Mouse (Mus musculus) hindbrain, postnatal 0 days (tissue): ENCODE data around the gene Cops4. TPM values are rescaled to one million over a fixed set of nuclear protein-coding genes. Genes with fewer than 3 reads are reported as not detected.

ENCODE experiments used
- ATAC-seq: fragments of 200-750 bp; cut with Nextera tagmentation; 2 replicates; pipeline ENCODE4 v1.8.0; 2017; ENCODE audit warnings: mild to moderate bottlenecking, moderate TSS enrichment, moderate library complexity
- DNase-seq: peaks from one replicate; pipeline ENCODE4 v3.0.0-alpha.2; 2015; ENCODE audit warnings: low spot score
- H3K27ac ChIP-seq: fragments of 300-500 bp; sonication (generic); 2 replicates; pipeline ENCODE4 v1.5.1; 2014; ENCODE audit warnings: mild to moderate bottlenecking
- H3K27me3 ChIP-seq: fragments of 300-500 bp; sonication (generic); 2 replicates; pipeline ENCODE4 v1.6.1; 2014; ENCODE audit warnings: low read length, mixed read lengths; ENCODE audit not compliant: insufficient read depth
- H3K36me3 ChIP-seq: fragments of 300-500 bp; sonication (generic); 2 replicates; pipeline ENCODE4 v1.6.1; 2014; ENCODE audit warnings: low read length, mixed read lengths; ENCODE audit not compliant: insufficient read depth
- H3K4me1 ChIP-seq: fragments of 300-500 bp; sonication (generic); 2 replicates; pipeline ENCODE4 v1.6.1; 2014; ENCODE audit warnings: antibody characterized with exemption, low read length, mixed read lengths; ENCODE audit not compliant: insufficient read depth
- H3K4me2 ChIP-seq: fragments of 300-500 bp; sonication (generic); 2 replicates; pipeline ENCODE4 v1.6.1; 2014; ENCODE audit warnings: low read depth, mild to moderate bottlenecking, low read length, moderate library complexity, mixed read lengths
- H3K4me3 ChIP-seq: fragments of 300-500 bp; sonication (generic); 2 replicates; pipeline ENCODE4 v1.5.1; 2014; ENCODE audit warnings: low read length
- H3K9ac ChIP-seq: fragments of 300-500 bp; sonication (generic); replicated peaks from 2 replicates; pipeline ENCODE4 v1.6.1; 2014; ENCODE audit warnings: mild to moderate bottlenecking, low read length, moderate library complexity, mixed read lengths
- H3K9me3 ChIP-seq: fragments of 300-500 bp; sonication (generic); 2 replicates; pipeline ENCODE4 v1.6.1; 2016; ENCODE audit warnings: low read length, mixed read lengths
- CTCF ChIP-seq: IDR thresholded peaks from 2 replicates; pipeline ENCODE4 v1.5.1; 2016; ENCODE audit warnings: antibody characterized with exemption, control low read depth, low read depth
- WGBS: fragments of 180-500 bp; shearing (Covaris S2); extraction: QIAGEN DNeasy Blood & Tissue Kit; methylation state at CpG from one replicate; pipeline ENCODE4 v1.1.7; 2014; 5-methylcytosine and 5-hydroxymethylcytosine counted together
- polyA plus RNA-seq: library from polyadenylated mRNA; unstranded; fragments of >200 nt; fragmentation: Nextera tagmentation; extraction: Ambion mirVana; gene quantifications from 2 replicates; pipeline ENCODE4 v1.2.1, GENCODE M21; 2015
- total RNA-seq: library from RNA; depleted of rRNA; stranded (reverse); fragments of >200 nt; gene quantifications from 2 replicates; pipeline ENCODE4 v1.2.3, GENCODE M21; 2014

The Cops4 gene
- total and polyA plus RNA-seq, 2 experiments from 2014 or later: 97.5 to 169 TPM

DNA sequence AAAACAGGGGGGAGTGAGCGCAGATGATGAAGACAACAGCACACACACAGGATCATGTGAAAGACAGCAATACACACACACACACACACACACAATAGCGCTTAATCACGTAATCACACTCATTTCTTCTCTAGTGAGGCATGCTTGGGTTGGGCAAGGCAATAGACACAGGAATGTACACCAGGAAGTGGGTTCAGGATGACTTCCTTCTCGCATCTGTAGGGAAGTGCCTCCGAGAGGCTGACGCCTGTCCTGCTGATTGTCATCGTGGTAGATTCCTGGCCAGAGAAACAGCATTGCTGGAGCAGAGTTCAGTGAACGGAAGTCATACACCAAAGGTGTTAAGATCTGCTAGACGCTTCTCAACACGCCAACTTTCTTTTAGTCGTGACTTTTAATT, 8.9 kb upstream of the Cops4 start:
- no peaks in the 10 kb centered on the region for H3K4me1 ChIP-seq
- H3K9me3 ChIP-seq: no peaks in the 10 kb centered on the region
- H3K4me2 ChIP-seq: no peak overlapping the region
- ATAC-seq (no peak), DNase-seq (no peak)
- H3K4me3 ChIP-seq: no peak overlapping the region
- no peaks in the 10 kb centered on the region for H3K27me3 ChIP-seq
- WGBS: 83% methylated on average over 11 of the region's 11 CpGs
- no peak overlapping the region for H3K9ac ChIP-seq
- no peak for TF ChIP-seq CTCF
- no peaks in the 10 kb centered on the region for H3K36me3 ChIP-seq
- no peak overlapping the region for H3K27ac ChIP-seq

DNA sequence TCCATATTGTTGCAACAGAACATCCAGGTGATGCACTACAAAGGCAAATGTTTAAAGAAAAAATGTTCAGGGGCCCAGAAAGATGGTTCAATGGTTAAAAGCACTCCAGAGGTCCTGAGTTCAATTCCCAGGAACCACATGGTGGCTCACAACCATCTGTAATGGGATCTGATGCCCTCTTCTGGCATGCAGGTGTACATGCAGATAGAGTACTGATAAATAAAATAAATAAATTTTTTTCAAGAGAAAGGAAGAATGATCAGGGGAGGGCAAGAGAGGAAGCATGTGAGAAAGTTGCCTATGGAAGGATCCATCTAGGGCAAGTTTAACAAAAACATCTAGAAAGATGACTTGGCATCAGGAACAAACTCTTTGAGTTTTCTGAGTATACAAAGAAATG, 5.5 kb upstream of the Cops4 start:
- peaks cover 2% of the 10 kb centered on the region for H3K4me1 ChIP-seq
- H3K4me2 ChIP-seq: no peak overlapping the region
- no peaks in the 10 kb centered on the region for H3K27me3 ChIP-seq
- no peaks in the 10 kb centered on the region for H3K36me3 ChIP-seq
- no peak overlapping the region for H3K27ac ChIP-seq
- no peak for TF ChIP-seq CTCF
- no peak overlapping the region for H3K4me3 ChIP-seq
- no peak for ATAC-seq
- no peak for DNase-seq
- H3K9me3 ChIP-seq: no peaks in the 10 kb centered on the region
- no peak overlapping the region for H3K9ac ChIP-seq

DNA sequence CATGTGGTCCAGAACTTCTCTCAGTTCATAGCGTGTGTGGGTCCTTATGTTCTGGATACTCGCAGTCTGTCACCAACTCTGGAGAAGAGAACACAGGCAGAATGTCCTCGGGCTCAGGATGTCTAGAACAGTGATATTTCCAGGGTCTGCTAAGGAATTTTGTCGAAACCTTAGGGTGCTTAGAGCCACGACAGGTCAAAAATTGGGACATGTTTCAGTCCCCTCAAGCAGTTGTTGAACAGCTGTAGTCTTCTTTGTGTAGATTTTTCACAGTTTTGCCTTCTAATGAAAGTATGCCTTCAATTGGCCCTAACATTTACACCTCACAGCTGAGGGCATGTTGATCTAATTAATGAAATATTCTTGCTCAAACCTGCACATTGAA, 910 bp downstream of the Cops4 start:
- H3K27ac ChIP-seq: peak overlapping the region; percentile 81; the same call in 1 of the 2 replicates
- no peaks in the 10 kb centered on the region for H3K27me3 ChIP-seq
- 8% methylated on average over 5 of the region's 5 CpGs for whole genome bisulfite sequencing

DNA sequence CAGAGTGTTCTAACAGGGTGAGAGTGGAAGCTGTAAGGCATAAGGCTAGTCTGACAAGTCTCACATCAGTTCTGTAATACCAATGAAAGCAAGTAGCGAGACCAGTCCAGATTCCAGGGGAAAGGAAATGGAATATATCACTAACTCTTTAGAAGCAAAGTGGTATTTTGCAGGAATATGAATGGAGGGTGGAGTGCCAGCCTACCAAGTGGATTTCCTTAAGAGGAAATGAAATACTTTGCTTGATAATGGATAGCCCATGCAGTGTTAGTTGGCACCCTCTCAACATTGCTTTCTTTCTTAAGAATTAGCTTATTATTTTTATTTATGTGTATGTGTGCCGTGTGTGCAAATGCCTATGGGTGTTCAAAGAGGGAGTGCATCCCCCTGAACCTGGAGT, 2.1 kb downstream of the Cops4 start:
- H3K4me3 ChIP-seq: no peak overlapping the region
- H3K9ac ChIP-seq: no peak overlapping the region
- no peak for DNase-seq
- no peak overlapping the region for H3K27ac ChIP-seq
- no peaks in the 10 kb centered on the region for H3K36me3 ChIP-seq
- no peaks in the 10 kb centered on the region for H3K27me3 ChIP-seq
- H3K9me3 ChIP-seq: no peaks in the 10 kb centered on the region
- H3K4me2 ChIP-seq: 0 out of 2 replicates have a peak overlapping the region, but pooled peaks have one; percentile 7
- no peak for TF ChIP-seq CTCF
- H3K4me1 ChIP-seq: peaks cover 10% of the 10 kb centered on the region
- WGBS: 92% methylated on average over 2 of the region's 2 CpGs
- ATAC-seq: no peak

More for the DNA sequence above, 910 bp downstream of the Cops4 start:
- peak overlapping the region; percentile 85 for H3K4me3 ChIP-seq
- ATAC-seq (no peak), DNase-seq (no peak)
- no peaks in the 10 kb centered on the region for H3K9me3 ChIP-seq
- peaks cover 10% of the 10 kb centered on the region for H3K4me1 ChIP-seq
- TF ChIP-seq CTCF: no peak
- H3K9ac ChIP-seq: peak overlapping the region; percentile 76
- no peaks in the 10 kb centered on the region for H3K36me3 ChIP-seq
- peak overlapping the region; percentile 67 for H3K4me2 ChIP-seq

DNA sequence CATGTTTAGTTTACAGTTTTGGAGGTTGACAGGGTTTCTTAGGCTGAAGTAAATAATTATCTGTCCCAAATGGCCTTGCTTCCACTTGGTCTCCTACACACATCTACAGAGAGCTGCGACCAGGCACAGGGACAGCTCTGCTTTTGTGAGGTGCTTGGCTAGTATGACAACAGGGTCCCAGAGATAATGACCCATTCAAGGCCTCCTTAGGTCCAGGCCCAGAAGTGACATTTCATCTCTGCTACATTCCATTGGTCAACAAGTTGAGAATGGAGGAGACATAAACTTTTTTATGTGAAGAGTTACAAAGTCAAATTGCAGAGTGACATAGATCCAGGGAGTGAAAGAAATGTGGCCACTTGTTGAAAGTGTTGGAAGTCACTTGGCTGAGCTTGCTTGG, 5.2 kb downstream of the Cops4 start:
- Histone ChIP-seq H3K4me3 (no peak overlapping the region), H3K36me3 (0 out of 2 replicates have a peak, but pooled peaks cover under 1% of the 10 kb centered on the region), H3K27ac (no peak overlapping the region), H3K9me3 (no peaks in the 10 kb centered on the region), H3K4me2 (no peak overlapping the region), H3K9ac (no peak overlapping the region), H3K27me3 (no peaks in the 10 kb centered on the region), H3K4me1 (peaks cover 5% of the 10 kb centered on the region; the same call in 1 of the 2 replicates)
- DNase-seq (no peak), ATAC-seq (no peak)
- no peak for TF ChIP-seq CTCF
- WGBS: 92% methylated on average over 1 of the region's 1 CpGs

DNA sequence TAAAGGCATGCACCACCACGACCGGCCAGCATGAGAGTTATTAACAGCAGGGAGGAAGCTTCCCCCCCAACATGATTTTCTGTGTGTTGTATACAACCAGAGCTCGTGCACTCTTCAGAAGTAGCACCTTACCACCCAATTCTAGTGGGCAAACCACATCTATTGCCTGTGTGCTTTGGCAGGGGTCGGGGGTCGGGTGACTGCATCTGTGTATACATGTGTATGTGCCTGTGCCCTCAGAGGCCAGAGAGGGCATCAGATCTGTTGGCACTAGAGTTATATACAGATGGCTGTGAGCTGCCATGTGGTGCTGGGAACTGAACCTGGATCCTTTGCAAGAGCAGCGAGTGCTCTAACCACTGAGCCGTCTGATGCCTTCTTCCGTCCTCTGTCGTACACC, 6.8 kb downstream of the Cops4 start:
- WGBS: 93% methylated on average over 9 of the region's 9 CpGs
- Histone ChIP-seq H3K4me3 (no peak overlapping the region), H3K9me3 (no peaks in the 10 kb centered on the region), H3K36me3 (peaks cover 14% of the 10 kb centered on the region), H3K9ac (no peak overlapping the region), H3K27me3 (no peaks in the 10 kb centered on the region), H3K4me2 (no peak overlapping the region), H3K27ac (no peak overlapping the region), H3K4me1 (no peaks in the 10 kb centered on the region; the same call in 1 of the 2 replicates)
- DNase-seq (no peak), ATAC-seq (no peak)
- no peak for TF ChIP-seq CTCF

DNA sequence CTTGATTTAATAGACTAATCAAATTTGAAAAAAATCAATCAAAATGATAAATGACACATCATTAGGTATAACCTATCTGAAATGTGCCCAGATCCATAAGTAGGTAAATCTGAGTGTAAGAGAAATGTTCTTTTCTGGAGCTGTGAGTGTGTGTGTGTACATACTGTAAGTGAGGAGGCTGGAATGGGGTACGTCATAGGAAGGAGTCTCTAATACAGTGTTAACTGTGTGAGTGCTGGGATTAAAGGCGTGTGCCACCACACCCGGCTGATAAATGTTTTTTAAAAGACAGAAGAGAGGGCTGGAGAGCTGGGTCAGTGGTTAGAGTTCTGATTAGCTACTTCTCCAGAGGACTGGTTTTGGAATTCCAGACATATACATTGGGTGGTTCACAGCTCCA, 7.5 kb downstream of the Cops4 start:
- WGBS: 82% methylated on average over 3 of the region's 3 CpGs
- Histone ChIP-seq H3K4me3 (no peak overlapping the region), H3K9me3 (no peaks in the 10 kb centered on the region), H3K27me3 (no peaks in the 10 kb centered on the region), H3K27ac (no peak overlapping the region), H3K9ac (no peak overlapping the region), H3K4me1 (no peaks in the 10 kb centered on the region), H3K36me3 (peaks cover 21% of the 10 kb centered on the region), H3K4me2 (no peak overlapping the region)
- ATAC-seq (no peak), DNase-seq (no peak)
- TF ChIP-seq CTCF: no peak
